Mouse (Mus musculus) cerebellum, adult 11-12 months (tissue): ENCODE results near the gene Braf.

Experiments used
- DNase-seq: peaks from one replicate; pipeline ENCODE4 v3.0.0; 2022

Braf gene

DNA sequence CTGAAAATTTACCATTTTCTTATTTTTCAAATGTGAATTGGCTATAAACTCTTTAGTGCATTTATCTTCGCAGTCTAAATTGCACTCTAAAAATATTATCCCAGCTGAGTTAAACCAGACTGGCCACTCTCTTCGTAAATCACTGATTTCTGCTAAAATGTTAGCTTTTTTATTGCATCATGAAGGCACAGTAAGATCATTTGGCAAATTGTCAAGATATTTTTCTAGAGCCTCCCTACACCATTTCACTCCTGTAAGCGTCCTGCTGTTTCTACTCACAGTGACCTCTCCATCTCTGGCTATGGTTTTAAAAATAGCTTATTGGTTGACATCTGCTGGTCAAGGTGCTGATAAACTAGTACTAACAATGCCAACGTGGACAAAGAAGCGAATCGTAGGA is 119.2 kb downstream of the Braf start:
- DNase-seq: no peak

DNA sequence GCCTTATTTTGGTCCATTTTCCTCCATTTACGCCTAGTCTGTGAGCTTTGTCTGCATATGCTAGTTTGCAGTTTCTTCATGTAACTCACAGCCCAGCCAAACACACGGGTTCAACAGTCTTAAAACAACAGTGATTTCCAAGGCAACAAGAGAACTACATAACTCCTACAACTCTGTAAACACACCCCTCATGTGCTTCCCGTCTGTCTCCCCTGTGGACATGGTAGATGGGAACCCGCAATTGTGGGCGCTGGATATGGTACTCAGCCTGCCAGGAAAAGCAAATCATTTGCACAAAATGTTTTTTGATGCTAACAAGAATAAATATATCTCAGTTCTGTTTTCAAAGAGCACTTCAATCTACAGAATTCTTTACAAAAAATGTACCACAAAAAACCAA is 120.7 kb downstream of the Braf start:
- DNase-seq: no peak

DNA sequence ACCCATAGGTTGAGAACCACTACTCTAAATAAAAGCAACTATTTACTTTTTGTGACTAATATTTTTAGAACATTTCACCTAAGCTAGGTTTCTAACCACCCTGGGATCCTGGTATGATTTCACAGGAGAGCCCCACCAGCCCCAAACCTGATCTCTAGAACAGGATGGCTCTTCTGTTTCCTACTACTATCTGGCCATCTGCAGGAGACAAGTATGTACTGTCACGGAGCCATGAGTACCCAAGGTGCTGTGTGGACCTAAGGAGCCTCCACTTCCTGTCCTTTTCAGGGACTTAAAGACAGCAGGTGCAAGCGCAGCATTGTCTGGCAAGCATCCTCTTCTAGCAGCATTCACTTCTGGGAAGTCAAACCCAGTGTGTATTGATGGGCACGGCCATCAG is 123.4 kb downstream of the Braf start:
- DNase-seq: no peak

DNA sequence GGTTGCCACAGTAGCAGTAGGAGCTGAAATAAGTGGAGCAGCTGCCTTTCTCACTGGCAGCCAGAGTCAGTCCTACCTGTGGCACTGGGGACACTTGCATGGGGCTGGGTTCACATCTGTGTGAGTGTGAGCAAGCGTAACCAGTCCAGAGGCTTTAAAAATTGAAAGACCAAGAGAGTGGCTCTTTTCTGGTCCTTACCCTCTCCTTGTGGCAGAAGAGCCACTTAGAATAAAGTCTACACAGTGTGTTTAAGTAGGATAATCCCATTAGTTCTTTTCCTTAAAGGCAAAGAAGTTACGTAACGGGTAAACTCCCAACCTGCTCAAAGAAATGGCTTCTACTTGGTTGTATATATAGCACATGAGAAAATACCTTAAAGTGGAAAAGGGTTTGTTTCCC is 124.4 kb downstream of the Braf start:
- DNase-seq: no peak

DNA sequence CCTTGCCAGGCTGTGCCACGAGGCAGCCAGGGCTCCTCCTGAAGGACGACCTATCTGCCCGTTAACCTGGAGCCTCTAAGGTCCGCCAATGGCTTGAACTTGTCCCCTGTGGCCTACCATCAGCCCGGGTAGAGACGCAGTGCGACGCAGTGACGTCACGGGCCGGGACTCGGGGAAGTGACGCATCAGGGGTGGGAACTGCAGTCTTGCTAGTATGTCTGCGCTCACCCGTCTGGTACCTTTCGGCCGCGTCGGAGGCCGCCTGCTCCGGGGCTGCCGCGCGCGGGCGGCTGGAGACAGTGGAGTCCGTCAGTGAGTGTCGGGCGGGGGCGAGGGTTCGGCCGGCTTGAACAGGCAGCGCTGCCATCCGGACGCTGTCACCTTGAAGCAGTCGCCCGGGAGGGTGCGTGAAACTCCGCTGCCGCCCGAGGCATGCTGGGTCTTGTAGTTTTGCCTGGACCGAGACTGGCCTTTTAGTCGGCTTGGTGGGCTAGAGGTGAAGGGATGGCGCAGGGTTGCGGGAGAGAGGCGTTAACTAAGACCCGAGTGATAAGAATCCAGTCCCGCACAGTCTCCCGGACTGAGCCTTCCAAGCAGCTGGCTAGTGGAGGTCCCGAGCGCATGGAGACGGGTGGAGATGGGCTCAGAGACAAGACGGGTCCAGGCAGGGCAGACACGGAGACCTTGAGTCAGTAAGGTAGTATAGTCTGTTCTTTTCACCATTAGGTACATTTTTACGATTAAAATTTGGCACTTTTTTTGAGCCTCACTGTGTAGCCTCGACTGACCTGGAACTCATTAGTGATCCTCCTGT is 132.7 kb downstream of the Braf start, which contains the start of gene Ndufb2:
Gene Ndufb2, plus strand, starts transcription at position 174 of the 814 bp plus-strand sequence.
- DNase-seq: peak; percentile 96

DNA sequence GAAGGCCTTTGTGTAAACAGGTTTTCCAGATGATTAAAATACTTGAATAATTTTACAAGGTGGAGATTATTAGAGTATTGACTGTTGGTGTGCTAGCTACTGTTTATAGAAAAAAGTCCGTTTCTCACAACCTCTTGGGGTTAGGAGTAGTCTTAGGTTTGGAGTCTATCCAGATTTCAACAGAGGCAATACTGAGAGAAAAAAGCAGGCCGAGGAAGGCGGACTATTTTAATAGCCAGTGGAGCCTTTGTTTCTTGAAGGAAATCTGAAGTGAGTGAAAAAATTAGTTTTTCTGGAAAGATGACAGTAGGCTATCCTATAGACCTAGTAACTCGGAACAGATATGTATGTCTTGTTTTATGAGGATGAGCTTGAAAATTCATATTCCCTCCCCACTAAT is 133.8 kb downstream of the Braf start:
- DNase-seq: no peak

DNA sequence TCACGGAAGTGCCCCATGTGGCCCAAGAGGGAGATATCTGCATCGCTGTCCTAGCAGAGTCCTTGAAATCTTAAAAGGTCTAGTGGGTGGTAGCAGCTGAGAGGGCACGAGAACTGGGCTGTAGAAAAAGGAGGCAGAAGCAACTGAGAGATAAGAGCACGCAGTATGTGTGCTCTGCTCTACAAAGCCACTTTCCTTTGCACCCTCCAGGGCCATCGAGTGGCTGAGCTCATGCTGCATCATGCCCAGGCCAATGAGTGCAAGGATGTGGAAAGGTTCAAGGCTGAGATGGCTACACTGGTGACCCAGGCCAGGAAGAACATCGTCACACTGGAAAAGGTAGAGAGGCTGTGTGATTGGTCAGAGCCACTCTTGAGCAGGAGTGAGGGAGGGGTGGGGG is 139.7 kb downstream of the Braf start, which contains the start of gene Gm42420:
Gene Gm42420, plus strand, starts transcription at position 237 of the 400 bp plus-strand sequence.
- no peak for DNase-seq

DNA sequence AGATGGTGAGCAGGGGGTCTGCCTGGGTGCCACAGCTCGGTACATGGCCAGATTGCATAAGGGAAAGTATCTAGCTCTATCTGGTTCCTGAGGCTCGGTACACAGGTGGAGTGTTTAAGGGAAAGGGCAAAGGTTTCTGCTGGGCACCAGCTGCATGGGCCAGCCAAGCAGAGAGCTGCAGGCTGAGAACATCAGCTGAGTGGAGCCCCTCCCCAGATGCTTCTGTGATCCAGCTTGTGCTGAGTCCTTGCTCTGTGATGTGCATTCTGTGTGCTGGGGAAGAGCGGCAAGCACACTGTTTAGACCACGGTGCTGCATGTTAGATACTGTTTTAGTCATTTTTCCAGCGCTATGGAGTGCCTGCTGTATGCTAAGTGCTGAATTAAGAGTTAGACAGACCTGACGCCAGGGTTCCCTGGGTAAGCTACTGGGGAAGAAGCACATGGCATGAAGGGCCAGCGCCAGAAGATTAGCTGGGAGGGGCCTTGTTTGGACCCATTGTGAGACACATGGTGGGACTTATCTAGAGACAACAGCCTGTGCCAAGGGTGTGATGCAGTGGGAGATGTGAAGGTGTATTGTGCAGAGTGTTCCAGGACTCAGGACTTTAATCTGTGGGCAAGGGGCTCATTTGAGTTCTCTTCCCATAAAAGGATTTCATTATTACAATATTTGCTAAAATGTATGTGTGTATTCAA is 144.0 kb downstream of the Braf start:
- no peak for DNase-seq

DNA sequence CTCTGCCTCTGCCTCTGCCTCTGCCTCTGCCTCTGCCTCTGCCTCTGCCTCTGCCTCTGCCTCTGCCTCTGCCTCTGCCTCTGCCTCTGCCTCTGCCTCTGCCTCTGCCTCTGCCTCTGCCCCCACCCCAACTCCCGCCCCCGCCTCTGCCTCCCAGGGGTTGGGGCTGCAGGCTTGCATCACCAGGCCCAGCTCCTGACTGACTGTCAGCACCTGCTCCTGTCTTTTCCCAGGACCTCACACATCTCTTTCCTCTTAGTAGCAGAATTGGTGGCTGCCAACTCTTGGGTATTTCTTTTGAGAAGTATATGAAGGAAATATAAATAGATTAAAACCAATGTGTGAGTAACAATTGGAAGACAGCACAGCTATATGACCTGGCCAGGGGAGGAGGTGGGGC is 144.7 kb downstream of the Braf start:
- DNase-seq: no peak

DNA sequence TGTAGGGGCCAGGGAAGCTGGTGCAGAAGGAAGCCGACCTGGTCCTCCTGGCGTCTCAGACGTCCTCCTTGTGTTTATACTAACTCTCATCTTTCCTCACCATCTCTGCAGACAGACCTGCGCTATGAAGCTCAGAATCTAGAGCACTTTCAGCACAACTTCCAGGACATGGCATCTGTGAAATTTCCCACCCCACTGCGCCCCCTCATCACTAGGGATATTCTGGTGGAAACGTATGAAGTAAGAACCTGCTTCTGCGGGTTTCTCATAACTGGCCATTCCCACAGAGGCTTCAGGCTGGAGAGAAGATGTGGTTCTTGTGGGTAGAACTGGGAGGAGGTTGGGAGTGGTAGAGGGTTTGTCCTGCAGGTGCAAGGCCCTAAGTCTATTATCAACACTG is 145.7 kb downstream of the Braf start:
- no peak for DNase-seq

DNA sequence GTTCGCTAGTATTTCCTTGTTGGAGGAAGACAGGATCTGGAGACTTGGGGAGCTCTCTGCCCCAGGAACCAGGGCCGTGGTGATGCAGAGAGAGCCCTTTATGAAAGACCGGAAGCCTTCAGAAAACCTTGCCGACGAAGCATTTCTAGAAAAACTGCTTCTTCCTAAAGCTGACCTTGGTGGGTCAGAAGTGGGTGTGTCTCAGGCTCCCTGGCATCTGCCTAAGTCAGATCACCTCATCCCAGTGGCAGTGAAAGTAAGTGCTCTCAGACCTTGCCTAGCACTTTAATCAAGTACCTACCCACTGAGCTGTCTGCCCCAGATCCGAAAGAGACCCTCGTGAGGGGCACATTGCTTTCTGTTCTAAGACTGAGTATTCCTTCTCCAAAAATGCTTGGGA is 150.3 kb downstream of the Braf start:
- DNase-seq: no peak

DNA sequence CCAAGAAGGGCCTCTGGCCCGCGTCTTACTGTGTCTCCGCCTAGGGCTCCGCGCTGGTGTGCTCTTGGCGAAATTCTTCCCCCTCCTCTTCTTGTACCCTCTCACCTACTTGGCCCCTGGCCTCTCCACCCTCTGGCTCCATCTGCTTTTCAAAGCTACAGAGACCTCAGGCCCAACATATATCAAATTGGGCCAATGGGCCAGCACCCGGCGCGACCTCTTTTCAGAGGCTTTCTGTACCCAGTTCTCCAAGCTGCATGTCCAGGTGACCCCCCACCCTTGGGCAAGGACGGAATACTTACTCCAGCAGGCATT is 150.8 kb downstream of the Braf start:
- DNase-seq: no peak

DNA sequence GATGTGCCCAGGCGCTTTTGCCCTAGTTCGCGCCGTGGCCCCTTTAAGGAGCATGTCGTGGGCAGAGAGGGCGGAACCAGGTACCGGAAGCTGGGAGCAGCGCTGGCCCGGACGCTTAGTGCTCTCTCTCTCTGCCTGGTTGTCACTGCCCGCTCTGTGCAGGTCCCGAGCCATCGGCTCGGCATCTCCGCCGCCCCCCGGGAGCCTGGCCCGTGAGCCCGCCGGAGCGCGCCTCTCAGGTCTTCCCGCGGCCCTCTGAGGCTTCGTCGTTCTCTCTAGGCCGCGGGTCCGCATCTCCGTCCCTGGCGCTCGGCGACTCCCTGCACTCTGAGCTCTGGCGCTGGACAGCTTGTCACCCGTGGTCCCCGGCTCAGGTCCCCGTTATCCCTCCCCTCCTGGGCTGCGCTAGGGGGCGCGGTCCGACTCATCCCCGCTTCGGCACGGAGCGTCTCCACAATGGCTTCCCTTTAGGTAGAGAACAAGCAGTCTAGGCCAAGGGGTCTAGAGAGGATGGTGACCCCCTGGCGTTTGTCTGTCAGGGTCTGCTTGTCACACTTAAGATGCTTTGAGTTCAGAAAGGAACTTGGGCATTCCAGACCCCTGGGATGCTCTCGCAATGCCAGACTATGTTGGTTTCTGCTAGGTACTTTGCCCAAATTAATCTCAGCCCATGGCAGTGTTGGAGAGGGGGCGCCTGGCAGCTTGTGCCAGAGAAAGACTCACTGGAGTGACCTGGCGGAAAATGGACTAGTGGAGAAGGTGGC is 151.3 kb downstream of the Braf start, which contains the start of gene Adck2:
Gene Adck2, plus strand, starts transcription at position 83 of the 764 bp plus-strand sequence.
- DNase-seq: peak; percentile 85

DNA sequence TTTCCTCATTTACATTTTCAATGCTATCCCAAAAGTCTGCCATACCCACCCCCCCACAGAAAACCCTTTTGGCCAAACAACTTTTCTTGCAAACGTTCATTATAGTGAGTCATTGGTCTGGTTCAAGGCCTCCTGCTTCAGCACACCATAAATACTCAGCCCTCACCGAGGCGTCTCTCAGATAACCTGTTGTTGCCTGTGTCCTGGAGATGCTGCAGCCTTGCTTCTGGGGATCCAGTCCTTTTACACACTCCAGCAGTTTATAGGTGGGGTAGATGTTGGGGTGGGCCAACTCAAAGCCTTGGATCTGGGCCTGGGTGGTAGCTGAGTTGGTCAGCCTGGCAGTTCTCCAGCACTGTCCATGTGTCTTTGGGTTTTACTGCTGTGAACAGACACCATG is 154.8 kb downstream of the Braf start:
- DNase-seq: no peak

DNA sequence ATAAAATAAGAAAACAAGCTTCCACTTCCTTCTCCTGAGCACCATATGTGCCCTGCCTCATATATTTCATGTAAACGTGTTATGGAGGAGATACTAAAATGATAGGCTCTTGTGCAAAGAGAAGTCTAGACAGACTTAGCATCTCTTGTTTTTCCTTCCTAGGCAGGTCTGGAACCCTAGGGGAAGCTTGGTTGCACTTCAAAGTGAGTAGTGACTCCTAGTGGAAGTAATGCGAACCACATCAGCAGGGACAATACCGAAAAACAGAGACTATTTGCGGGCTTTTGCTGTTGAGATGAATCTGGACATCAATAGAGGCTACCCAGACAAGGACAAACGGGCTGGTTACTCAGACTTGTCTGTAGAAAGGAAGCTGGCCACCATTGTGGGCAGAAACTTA is 157.7 kb downstream of the Braf start:
- no peak for DNase-seq

DNA sequence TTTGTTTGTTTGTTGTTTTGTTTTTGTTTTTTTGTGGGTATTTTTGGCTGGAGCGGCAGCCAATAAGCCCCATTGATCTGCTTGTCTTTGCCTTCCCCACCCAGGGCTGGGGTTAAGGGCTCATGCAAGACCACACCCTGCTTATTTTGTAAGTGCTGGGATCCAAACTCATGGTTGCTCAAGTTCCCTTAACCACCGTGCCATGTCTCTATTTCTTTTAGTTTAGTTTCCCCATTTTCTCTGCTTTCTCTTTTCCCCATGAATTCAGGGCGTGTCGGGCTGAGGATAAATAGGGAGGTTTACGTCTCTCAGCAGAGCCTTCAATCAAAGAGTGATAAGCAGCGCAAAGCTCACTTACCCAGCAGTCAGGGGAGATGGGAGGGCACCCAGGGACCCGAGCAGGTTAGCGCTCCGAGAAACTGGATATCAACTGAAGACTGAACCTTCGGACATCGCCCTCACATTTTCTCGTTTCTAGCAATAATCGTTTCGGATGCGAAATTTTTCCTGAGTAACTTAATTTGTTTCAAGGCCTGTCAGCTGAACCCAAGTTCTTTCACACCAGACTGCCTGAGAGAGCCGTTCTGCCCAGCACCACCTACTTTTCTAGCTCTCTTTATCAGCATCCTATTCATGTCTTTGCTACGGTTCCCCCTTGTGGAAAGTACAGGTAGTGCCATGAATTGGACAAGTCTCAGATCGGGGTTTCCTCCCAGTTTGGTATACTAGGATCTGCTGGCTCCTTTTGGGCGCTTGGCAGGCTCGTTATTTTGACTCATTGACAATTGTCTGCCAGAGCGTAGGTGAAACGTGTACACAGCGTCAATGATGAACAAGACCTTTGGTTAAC is 162.9 kb downstream of the Braf start:
- DNase-seq: peak; percentile 77

DNA sequence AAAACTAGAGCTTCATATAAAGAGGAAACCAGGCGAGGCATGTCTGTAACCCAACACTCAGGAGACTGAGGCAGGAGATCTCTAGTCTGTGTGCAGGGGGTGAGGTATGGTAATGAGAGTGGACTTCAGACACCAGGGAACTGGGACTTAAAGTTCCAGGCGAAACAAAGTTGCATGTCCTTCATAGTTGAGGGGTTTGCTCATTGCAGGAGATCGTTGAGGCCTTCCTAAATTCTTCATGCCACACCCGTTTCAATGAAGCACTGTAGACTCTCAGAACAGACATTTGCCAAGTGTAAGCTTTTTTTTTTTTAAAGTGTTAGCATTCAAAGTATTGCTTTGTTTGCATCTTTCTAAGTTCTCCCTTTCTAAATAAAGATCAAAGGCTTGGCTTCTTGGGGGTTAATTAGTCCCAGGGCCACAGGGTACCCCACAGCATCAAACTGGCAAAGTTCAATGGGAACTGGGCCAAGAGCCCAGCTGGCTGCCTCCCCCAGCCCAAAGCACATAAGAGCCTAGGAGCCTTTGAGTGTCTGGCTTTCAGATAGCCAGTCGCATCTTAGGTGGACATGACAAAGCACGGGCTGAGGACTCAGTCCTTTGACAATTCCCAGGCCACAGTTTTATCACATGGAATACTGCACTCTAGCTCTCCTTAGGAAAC is 165.9 kb downstream of the Braf start:
- DNase-seq: no peak

DNA sequence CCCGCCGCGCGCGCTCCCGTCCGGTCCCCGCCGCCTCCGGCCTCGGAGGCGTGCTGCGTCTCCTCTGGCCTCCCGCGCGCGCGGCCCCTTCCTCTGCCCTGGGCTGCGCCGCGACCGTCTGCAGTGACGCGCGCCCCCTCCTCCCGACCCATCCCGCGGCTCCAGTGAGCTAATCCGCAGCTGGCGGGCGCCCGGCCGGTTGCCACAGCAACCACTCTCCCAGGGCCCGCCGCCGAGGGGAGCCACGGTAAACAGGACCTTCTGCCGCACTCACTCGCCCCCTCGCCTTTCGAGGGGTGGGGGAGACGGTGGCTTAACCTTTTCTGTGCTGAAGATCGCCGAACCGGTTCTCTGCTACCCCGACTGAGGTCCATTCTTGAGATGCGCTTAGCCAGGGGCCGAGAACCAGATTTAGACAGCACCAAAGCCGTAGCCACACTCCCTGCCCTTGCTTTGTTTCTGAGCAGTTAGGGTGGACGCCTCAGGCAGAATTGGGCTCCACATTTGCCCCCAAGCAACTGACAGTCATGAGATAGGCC is 167.5 kb downstream of the Braf start, which contains the start of gene Dennd2a:
Gene Dennd2a, minus strand, starts transcription at position 145 of the 539 bp plus-strand sequence.
- peak; percentile 59 for DNase-seq

DNA sequence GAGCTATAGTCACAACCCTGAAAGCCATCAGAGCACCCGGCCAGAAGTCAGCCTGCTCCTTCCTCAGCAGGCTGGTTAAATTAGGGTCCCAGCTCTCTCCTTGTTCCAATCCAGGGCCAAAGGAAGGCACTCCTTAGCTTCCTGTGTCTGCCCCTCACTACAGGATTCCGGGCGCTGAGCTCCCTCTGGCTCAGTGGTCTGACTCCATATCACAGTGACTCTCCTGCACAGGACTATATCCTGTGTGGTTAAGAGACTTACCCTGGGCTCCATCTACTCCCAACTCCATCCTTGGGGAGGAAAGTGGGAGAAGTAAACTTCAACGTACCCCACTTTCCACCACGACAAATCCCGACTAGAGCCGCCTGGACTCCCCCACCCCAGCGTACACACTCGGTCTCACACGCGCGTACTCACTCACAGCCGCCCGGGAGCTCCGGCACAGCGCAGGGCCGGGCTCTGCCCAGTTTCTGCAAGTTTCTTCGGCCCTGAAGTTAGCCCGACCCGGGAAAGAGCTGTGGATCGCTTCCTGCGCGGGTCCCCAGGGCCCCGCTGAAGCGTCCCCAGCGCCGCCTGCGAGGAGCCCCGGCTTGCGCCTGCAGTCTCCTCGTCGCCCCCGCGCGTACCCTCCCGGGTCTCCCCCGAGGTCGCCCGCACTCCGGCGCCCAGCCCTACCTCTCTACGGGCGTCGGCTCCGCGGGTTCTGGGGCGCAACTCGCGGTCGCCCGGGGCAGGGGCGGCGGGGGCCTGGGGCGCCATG is 168.2 kb downstream of the Braf start:
- DNase-seq: no peak

DNA sequence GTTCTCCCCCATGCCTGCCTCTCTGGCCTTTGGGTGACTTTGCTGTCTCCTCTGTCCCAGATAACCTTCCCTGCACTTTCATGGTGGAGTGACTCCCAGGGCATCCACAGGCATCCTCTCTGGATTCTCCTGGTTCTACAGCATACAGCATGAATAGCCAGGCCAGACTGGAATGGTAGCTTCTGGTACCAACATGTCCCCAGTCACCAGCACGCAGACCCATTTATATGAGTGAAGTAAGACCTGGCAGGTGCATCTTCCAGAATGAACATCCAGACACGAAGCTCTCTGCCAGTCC is 169.7 kb downstream of the Braf start:
- no peak for DNase-seq
